Mouse (Mus musculus): ENCODE data around the gene Hip1. TPM values are rescaled to one million over a fixed set of nuclear protein-coding genes. Genes with fewer than 3 reads are reported as not detected.
A peak's percentile ranks its signal among the peaks of the same experiment; 100 is the strongest.

The Hip1 gene
- total RNA-seq, 4 experiments from 2014 or later = 41.3 to 47.8 (median 45.0) TPM

DNA sequence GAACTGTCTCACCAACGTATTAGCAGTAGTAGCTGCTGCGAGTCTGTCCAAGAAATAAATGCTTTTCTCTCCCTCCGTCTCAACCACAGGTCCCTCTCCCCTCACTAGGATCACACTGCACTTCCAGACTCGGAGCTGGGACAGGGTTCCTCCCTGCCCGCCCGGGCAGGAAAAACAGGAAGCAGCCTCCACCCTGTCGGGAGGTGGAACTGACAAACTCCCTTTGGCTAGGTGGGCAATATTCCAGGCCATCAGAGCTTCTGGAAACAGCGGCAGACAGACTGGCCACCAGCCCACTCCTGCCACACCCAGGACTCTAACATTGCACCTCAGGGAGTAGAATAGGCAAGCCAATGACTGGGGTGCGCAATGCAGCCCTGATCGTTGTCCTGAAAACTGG is 11.5 kb downstream of the Hip1 start:
- DNase-seq (ENCODE audit: low spot score in 2 of 2) = no peak

DNA sequence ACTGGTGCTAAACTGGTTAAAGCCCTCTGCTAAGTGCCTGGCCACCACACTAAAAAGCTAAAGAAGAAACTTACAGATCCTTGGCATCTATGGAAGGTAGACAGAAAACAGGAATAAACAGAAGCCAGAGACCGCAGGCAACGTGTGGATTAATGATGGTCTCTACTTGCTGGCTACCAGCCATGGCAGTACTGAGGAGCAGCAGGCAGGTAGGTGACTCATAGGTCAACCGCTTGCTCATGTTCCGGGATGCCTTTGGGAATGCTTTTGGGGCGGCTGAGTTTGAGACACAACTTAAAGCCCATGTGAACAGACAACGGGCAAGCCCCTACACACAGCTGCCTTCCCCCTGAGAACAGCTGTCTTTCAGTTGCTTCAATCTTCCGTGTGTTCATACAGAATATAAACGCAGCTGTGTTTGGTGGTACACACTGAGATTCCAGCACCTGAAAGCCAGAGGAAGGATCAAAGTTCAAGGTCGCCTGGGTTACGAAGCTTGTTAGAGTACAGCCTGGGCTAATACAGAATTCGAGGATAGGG is 13.5 kb downstream of the Hip1 start:
- no peak for DNase-seq (ENCODE audit: low spot score in 2 of 2)

DNA sequence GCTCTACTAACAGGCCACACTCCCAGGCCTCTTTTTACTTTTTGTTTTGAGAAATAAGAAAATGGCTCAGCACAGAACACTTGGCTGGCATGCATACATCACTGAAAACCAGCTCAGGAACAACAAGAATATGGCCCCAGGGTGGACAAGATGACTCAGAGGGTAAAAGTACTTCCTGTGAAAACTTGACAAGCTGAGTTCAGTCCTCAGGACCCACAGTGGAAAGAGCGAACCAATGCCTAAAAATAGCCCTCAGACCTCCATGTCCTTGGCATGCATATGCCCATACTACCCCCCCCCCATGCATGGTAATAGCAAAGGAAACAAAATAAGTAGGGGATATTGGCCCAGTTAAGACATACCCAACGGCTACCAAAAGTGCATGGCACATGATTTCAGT is 15.0 kb downstream of the Hip1 start:
- DNase-seq (ENCODE audit: low spot score in 2 of 2) = no peak

DNA sequence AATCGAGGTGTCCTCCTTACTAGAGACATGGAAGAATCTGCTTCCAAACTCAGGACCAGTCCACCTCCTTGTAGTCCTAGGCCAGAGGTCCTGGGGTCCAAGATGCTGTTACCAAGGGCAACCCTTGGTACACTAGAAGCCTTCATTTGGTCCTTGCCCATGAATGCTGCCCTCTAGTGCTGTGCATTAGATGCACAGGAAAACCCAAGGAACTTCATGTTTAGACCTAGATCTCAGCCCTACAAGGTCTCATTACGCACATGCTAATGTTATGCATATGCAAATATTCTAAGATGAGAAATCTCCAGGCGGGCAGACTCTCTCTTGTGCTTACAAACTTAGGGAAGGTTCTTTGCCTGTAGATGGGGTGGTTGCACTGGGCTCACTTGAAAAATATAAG is 15.6 kb downstream of the Hip1 start:
- no peak for DNase-seq (ENCODE audit: low spot score in 2 of 2)

DNA sequence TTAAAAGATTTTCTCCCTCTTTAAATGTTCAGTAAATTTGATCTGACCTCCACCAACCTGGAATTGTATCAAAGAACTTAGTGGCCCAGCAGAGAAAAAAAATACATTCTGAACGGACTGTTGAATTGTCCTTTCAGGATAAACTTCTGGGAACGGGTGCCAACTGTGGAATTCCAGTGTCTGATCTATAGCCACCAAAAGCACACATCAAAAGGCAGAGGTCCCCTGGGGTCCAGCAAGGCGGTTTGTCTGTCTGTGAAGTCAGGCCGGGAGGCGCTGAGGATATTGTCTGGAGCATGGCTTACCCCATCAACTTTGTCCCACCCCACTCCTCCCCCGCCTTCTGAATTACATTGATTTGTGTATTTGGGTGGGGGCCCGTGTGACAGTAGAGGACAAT is 16.9 kb downstream of the Hip1 start:
- no peak for DNase-seq (ENCODE audit: low spot score in 2 of 2)

DNA sequence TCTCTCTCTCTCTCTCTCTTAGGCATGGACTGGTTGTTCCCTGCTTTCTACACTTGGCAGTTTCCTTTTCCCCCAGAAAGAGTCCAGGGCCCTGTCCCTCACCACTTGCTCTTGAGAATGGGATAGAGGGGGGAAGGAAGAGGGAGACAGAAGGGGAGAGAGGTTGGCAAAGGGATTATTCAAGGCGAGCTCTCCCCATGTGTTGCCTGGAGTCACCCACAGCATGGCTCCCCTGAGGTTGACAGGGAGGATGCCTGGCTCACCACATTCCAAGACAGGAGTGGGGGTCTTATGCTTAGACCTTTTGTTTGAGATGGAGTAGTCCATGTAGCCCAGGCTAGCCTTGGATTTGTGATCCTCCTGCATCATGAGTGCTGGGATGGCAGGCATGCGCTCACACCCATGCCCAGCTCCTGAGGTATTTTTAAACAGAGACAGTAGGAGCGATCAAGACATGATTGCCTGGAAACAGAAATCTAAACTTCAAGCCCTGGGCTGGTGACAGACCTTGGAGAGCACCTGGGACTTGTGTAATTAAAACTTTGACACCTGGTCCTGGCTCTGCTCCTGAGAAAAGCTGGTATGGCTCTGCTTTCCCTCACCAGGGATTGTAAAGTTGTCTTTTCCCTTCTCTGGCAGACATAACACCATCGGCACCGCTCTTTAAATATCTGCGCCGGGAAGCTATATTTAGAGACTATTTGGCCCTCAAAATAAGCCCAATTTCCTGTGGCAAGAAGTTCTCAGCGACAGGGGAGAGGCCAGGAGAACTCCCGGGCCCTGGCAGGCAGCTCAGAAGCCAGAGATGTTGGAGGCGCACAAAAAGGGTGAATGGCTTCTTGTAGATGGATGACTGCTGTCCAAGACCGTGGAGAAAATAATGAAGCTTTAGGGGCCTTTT is 20.0 kb downstream of the Hip1 start:
- no peak for DNase-seq (ENCODE audit: low spot score in 2 of 2)

DNA sequence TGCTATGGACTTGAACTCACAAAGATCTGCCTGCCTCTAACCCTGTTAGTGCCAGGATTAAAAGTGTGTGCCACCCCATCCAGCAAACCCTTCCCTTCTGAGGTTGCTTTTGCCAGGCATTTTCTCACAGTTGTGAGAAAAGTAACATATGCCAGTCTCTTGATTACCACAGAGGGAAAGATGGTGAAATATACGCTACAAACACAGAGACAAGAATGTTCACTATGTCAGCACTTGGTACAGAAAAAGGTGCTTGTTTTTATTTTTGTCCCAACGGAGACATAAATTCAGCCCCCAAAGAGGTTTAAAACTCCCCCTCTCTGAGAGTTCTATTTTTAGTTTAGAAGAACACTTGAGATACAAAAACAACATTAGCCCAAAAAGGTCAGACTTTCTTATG is 20.8 kb downstream of the Hip1 start:
- DNase-seq (ENCODE audit: low spot score in 2 of 2) = no peak

DNA sequence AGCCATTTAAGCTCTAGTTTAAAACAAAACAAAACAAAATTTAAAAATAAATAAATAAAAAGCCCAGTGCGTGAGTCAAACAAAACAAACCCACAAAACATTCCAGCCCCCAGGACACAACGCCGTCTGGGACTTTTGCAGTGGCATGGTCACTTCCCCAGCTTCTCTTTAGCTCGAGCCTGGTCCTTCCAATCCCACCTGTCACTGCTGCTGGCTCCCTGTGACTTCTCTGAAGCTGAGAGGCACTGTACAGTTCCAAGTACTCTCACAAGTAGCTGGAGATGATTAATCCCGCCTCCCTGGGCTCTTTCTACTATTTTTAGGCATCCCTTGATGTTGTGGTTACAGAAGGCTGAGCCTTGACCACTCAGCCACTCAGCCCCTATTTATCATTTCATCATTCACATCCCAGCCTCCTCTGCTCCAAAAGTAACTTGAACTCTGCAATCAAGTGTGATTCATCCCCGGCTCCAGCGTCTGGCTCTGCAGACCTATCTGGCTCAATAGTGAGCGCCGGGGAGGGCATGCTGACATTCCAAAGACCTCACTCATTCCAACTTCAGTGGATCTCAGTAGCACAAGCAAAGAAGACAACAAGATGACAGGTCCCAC is 22.7 kb downstream of the Hip1 start:
- no peak for DNase-seq (ENCODE audit: low spot score in 2 of 2)

DNA sequence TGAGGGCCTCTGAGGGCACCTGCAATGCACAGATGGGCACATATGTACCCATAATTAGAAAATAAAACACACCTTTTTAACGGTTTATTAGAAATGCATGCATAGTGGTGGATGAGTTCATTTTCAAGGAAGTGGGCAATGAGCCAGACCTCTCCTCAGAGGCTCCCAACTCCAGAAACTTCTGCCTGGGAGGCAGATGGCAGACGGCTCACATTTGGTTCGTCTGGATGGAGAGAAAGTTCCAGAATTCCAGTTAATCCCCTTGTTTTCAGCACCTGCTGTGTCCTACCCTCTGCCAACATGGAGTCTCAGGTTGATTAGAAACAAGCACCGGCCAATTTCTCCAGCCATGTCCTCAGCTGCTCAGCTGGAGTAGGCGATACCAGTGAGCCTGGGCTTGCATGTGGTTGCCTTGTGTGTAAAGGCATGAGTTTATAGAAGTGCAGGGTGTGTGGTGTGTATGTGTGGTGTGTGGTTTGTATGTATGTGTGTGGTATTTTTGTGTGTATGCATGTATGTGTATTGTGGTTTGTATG is 27.5 kb downstream of the Hip1 start:
- DNase-seq (ENCODE audit: low spot score in 2 of 2) = no peak

DNA sequence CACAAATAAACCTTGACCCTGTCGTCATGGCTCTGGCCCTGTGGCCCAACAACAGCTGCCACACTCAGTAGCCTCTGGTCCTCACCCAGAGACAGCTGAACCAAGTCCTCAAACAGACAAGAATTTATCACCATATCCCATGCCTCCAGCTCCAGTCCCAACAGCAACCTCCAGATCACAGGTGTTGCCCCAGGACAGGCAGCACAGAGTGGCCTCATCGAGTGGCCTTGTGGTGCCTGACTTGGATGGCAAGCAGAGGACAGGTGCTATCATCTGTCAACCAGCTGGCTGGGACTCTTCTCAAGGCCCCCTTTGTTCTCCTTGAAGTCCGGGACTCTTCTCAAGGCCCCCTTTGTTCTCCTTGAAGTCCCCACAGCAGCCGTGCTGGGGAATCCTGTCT is 31.8 kb downstream of the Hip1 start:
- DNase-seq (ENCODE audit: low spot score in 2 of 2) = no peak

DNA sequence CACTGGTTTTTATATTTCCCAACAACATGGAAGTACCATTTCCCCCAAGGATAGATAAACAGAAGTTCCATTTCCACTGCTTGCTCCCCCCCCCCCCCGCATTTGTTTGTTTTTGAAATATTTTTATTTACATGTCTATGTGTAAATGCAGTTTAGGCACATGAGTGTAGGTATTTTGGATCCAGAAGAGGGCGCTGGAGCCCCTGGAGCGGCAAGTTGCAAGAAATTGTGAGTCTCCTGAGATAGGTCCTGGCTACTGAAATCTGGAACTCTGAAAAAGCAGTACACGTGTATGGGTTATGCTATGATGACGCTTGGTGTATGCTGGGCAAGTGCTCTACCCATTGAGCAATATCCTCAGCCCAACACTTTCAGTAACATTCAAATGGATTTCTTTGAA is 33.8 kb downstream of the Hip1 start:
- DNase-seq (ENCODE audit: low spot score in 2 of 2) = no peak

DNA sequence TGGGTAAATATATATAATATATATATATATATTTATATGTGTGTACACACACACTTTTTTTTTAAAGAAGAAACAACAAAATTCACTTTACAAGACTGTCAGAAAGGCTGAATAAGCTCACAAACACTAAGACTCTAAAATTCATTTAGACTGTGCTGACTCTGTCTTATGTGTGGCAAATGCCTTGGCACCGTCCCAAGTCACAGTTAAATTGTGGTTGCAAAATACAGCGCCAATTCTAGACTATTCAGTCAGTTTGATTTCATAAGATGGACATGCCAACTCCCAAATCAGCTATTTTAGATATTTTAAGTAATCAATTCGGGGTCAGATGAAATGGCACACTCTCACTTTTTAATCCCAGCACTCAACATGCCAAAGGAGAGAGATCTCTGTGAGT is 36.6 kb downstream of the Hip1 start:
- DNase-seq (ENCODE audit: low spot score in 2 of 2) = no peak

DNA sequence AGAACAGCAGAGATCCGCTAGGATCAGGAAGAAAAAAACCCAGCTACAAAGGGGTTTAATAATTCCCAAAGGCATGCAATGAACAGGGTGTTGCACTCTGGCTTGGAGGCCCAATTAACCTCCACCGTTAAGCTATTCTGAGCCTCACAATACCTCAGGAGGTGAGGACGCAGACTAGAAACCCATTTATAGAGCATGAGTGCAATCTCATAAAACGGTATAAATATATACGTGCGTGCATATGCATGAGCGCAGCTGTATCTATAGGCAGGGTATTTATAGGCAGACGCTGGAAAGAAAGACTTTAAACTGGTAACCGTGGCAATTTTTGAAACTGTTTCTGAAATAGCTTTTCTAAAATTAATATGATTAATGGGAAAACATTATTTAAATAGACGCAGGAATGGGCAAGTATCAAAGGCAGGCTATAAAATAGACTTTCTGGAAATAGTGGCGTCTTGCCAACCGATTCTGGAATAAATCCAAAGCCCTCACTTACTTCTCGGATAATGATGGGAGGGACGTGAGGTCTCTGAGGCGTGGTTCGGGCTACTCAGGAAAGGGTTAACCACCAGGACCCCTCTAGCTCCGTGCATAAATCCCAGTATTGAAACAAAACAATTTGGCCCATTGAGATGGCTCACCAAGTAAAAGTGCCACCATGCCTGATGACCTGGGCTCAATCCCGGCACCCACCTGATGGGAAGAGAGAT is 37.2 kb downstream of the Hip1 start:
- DNase-seq (ENCODE audit: low spot score in 2 of 2) = peak in 1 of 2 experiments; percentile 23

DNA sequence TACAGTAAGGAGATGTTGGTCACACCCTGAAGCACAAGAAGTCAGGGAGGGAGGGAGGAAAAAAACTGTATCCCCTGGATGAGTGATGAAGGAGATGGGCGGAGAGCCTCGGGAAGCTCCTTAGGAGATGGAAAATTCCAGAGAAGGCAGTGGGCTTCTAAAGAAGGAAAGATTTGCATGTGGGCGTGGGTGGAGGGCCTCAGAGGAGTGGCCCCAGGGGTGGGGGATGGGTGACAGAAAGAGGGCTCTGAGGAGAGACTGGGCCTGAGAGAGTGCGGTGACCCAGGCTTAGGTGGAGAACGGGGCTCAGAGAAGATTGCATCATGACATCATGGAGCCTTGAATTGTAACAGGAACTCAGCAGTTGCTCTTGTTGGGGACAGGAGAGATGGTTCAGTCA is 39.5 kb downstream of the Hip1 start:
- no peak for DNase-seq (ENCODE audit: low spot score in 2 of 2)

DNA sequence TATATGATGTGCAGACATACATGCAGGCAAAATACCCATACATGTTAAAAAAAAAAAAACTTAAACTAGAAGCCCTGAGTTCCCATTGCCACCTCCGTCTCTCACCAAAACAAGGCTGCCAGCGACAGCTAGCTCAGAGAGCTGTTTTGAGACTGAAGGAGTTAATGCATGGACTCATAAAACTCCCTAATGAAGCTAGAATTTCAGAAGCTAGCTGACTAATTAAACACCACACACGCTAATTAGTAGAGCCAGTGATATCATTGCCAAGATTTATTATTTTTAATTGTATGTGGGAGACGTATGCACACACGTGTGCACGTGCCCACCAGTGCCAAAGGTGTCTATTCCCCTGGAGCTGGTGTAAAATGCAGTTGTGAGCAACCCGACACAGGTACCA is 42.0 kb downstream of the Hip1 start:
- DNase-seq (ENCODE audit: low spot score in 2 of 2) = no peak

DNA sequence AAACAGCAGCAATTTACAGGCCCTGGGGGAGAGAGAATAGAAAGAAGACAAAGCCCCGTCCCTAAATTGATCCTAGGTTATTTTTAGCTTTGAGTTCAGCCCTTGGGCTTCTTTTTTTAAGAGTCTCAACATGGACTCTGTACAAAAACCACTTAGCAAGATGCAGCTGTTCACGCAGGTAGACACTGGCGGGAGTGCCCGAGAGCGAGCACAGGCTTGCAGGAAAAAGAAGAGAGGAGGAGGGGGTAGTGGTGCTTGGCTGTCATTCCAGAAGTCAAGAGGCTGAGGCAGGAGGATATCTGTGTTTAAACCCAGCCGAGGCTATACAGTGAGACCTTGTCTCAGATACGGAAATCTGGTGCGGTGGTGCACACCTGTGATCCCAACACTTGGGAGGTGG is 42.9 kb downstream of the Hip1 start:
- DNase-seq (ENCODE audit: low spot score in 2 of 2) = no peak

DNA sequence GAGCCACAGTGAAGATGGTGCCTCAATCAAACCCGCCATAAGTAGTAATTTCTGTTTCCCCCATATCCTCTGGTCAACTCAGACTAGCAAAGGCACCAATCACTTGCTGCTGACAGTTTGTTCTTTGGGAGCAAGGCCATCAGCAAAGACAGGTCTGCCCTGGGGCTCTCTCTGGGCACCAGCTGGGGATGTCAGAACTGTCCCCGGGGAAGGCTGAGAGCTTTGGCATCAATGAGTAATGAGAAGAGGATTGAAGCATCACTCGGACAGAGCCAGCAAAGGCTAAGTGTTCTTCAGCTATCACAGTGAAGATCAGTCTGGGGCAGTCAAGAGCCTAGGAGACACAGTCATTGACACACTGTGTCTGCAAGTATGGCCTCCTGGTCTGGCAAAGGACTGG is 46.0 kb downstream of the Hip1 start:
- no peak for DNase-seq (ENCODE audit: low spot score in 2 of 2)

DNA sequence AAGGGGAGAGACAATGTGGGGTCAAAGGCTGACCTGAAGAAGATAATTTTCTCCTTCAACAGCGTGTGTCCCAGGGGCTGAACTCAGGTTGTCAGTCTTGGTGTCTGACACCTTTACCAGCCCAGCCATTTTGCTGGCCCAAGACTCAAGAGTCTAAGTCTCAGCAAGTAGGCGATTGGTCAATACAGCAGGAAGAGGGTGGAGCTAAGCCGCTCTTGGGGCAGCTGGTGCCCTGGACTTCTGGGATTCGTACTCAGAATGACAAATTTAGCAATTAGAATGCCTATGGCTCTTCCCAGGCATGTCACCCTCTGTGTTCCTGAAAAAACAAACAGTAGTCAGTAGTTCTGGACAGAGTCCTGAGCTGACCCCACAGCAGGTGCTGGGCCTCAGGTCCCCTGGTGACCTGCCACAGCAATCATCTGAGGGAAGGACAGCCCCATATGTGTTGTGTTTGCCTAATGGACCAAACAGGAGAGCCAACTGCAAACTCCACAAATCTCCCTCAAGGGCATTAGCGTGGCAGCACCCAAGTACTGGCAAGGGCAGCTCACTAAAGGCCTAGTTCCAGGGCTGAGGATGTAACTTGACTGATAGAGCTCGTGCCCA is 47.5 kb downstream of the Hip1 start:
- DNase-seq (ENCODE audit: low spot score in 2 of 2) = no peak

DNA sequence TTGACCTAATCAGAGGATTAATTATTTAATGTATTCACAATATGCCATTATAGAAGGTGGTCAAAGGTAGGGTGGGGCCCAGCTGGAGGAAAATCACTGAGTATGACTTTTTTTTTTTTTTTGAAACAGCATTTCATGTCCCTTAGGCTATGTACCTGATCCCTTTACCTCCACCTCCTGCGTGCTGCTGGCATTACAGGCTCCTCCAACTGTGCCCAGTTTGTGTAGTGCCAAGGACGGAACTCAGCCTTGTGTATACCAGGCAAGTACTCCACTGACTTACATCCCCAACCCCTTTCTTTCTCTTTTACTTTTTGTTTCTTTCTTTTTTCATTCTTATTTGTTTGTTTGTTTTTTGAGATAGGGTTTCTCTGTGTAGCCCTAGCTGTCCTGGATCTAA is 48.4 kb downstream of the Hip1 start:
- DNase-seq (ENCODE audit: low spot score in 2 of 2) = no peak

DNA sequence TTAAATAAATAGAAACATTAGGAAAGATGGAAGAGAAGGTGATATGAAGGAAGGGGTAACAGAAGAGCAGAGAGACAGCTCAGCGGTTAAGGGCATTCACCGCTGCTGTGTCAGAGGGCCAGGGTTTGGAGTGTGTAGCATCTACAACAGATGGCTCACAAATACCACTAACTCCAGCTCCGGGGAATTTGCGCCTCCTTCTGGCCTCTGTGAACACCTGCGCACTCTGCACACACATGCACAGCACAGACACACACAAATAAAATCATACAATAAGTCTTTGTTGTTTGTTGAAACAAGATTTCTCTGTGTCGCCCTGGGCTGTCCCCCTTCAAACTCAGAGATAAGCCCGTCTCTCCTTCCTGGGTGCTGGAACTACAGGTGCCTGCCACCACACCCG is 49.4 kb downstream of the Hip1 start:
- no peak for DNase-seq (ENCODE audit: low spot score in 2 of 2)

DNA sequence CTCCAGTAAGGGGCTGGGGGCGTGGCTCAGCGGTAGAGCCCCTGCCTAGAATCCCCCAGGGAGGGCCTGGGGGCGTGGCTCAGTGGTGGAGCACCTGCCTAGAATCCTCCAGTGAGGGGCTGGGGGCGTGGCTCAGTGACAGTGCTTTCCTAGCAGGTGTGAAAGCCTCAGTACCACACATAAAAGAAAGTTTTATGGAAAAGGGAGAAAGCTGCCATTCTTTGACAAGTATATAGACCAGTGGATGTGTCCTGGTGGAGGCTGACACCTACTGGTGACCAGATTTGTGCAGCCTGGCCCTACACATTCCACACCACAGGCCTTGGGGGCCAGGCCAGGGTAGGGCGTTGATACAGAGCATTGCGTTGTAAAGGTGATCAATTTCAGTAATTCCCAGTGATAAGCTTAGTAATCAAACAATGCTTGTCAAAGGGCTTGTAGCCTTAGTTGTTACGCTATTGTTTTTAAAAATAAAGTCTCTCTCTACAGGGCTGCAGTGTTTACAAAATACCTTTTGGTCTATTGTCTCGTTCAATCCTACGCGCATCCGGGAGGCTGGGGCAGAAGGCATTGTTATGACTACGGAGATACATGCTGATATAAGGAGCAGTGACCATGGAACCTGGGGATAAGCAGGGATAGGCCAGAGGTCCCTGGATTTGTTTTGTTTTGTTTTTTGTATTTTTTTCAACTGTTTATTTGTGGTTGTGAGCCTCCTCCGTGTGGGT is 50.6 kb downstream of the Hip1 start:
- no peak for DNase-seq (ENCODE audit: low spot score in 2 of 2)
